8 mouse cellular contexts compared by ENCODE assay signal in genomic region chr6:108662314-108663240, GRCm38 (mm10). TPM values are rescaled to one million over a fixed set of nuclear protein-coding genes. Genes with fewer than 3 reads are reported as not detected.
DNase-seq lines count a peak whose midpoint lies in the region; ATAC-seq and TF ChIP-seq lines count a peak whose summit lies in the region.

No protein-coding gene starts in this region.

- H3K4me3 ChIP-seq in forebrain, postnatal 0 days (ENCODE audit: low read depth, low read length): peak overlapping the region; percentile 65
- peak overlapping the region; percentile 58; the same call in 1 of the 2 replicates for H3K4me3 ChIP-seq in midbrain, embryonic 16.5 days (ENCODE audit: low read depth, low read length)

- H3K4me2 ChIP-seq in forebrain, postnatal 0 days (ENCODE audit: low read depth): peak overlapping the region; percentile 95
- H3K4me2 ChIP-seq in midbrain, embryonic 16.5 days (ENCODE audit: low read length): peak overlapping the region; percentile 92

- peak; percentile 42 for DNase-seq in adrenal gland, adult 2 months
- DNase-seq in adrenal gland, postnatal 4 days (ENCODE audit: low spot score in 2 of 2): no peak
- peak; percentile 9 for DNase-seq in layer of hippocampus, adult 11-12 months (ENCODE audit: low spot score)
- DNase-seq in layer of hippocampus, postnatal 14 days (ENCODE audit: low spot score in 2 of 2): no peak
- no peak for DNase-seq in forebrain, postnatal 0 days
- no peak for DNase-seq in urinary bladder, postnatal 10 days (ENCODE audit: low spot score)
- DNase-seq in frontal cortex, postnatal 36 days (ENCODE audit: low spot score in 2 of 2): no peak

- no peaks in the 10 kb centered on the region for H3K9me3 ChIP-seq in forebrain, postnatal 0 days (ENCODE audit: low read length)
- H3K9me3 ChIP-seq in midbrain, embryonic 16.5 days (replicated peaks; ENCODE audit: control insufficient read depth, low read length, poor library complexity, severe bottlenecking): no peaks in the 10 kb centered on the region

- peaks cover 15% of the 10 kb centered on the region; the same call in 1 of the 2 replicates for H3K4me1 ChIP-seq in forebrain, postnatal 0 days (ENCODE audit: insufficient read depth)
- peaks cover 12% of the 10 kb centered on the region for H3K4me1 ChIP-seq in midbrain, embryonic 16.5 days (ENCODE audit: control insufficient read depth, insufficient read depth, low read length)

- no peak for ATAC-seq in forebrain, postnatal 0 days
- no peak for ATAC-seq in midbrain, embryonic 16.5 days

- 43% methylated on average over 15 of the region's 15 CpGs for WGBS in forebrain, postnatal 0 days
- WGBS in midbrain, embryonic 16.5 days: 71% methylated on average over 15 of the region's 15 CpGs

- TF ChIP-seq CTCF in forebrain, postnatal 0 days (IDR thresholded peaks at IDR 0.05; ENCODE audit: low read depth): no peak

- H3K27ac ChIP-seq in forebrain, postnatal 0 days (ENCODE audit: low read depth, low read length): no peak overlapping the region
- H3K27ac ChIP-seq in midbrain, embryonic 16.5 days (ENCODE audit: low read length): no peak overlapping the region

- no peaks in the 10 kb centered on the region for H3K27me3 ChIP-seq in forebrain, postnatal 0 days (ENCODE audit: insufficient read depth, low read length)
- H3K27me3 ChIP-seq in midbrain, embryonic 16.5 days (ENCODE audit: control insufficient read depth, insufficient read depth, low read depth, low read length): no peaks in the 10 kb centered on the region; the same call in 1 of the 2 replicates

- no peaks in the 10 kb centered on the region for H3K36me3 ChIP-seq in forebrain, postnatal 0 days (ENCODE audit: insufficient read depth)
- peaks cover 3% of the 10 kb centered on the region; the same call in 1 of the 2 replicates for H3K36me3 ChIP-seq in midbrain, embryonic 16.5 days (ENCODE audit: control insufficient read depth, insufficient read depth, low read length)

- no peak overlapping the region for H3K9ac ChIP-seq in forebrain, postnatal 0 days
- no peak overlapping the region for H3K9ac ChIP-seq in midbrain, embryonic 16.5 days (ENCODE audit: low read depth, low read length)

RNA-seq across cellular contexts. Expression of gene Bhlhe40, which starts 2.1 kb away (rescaled TPM):
- total RNA-seq in adrenal gland, adult 2 months (2021): 10 to 100 TPM; 61.4 to 91.7 TPM
- 26.4 and 50.5 TPM in 2 replicates for polyA plus RNA-seq in adrenal gland, adult 2 months (2012; rRNA removed)
- 10 to 100 TPM; 44.4 to 48.6 TPM for total RNA-seq in adrenal gland, postnatal 4 days (2021)
- total RNA-seq in layer of hippocampus, postnatal 14 days (2021): 10 to 100 TPM; 47.6 to 58.7 TPM
- total RNA-seq in forebrain, postnatal 0 days (2014; rRNA removed): 8.3 and 15.9 TPM in 2 replicates
- polyA plus RNA-seq in forebrain, postnatal 0 days (2015; fragmentation: Nextera tagmentation; extraction: Ambion mirVana): 10.2 and 11.1 TPM in 2 replicates
- 6.6 and 7.8 TPM in 2 replicates for polyA plus RNA-seq in midbrain, embryonic 16.5 days (2015; fragmentation: Nextera tagmentation; extraction: Ambion mirVana)

Comparison
In these comparisons a context has a peak if more than half of its experiments do, and no peak if none do; other contexts are left out.
1. DNase-seq: peak in adrenal gland, adult 2 months (single experiment) and layer of hippocampus, adult 11-12 months (single experiment); none in adrenal gland, postnatal 4 days (0 of 2), layer of hippocampus, postnatal 14 days (0 of 2), forebrain, postnatal 0 days (single experiment), urinary bladder, postnatal 10 days (single experiment) and frontal cortex, postnatal 36 days (0 of 2).